Mouse (Mus musculus) thymus, adult 2 months (tissue): ENCODE results near the gene Tas1r2.

Experiments used
- CTCF ChIP-seq: fragments of 200-500 bp; IDR thresholded peaks from 2 replicates; pipeline ENCODE4 v1.5.1; 2012; ENCODE audit warnings: mild to moderate bottlenecking, control low read depth, low read length, moderate library complexity, borderline replicate concordance; ENCODE audit not compliant: control insufficient read depth, poor library complexity, insufficient read depth; ENCODE audit errors: extremely low read depth
- POLR2A ChIP-seq: fragments of 200-500 bp; IDR thresholded peaks from 2 replicates; pipeline ENCODE4 v1.6.1; 2012; ENCODE audit warnings: mild to moderate bottlenecking, low read length, control low read depth, moderate library complexity; ENCODE audit not compliant: control insufficient read depth, poor library complexity, insufficient read depth; ENCODE audit errors: extremely low read depth

- TF ChIP-seq CTCF (no peak), POLR2A (no peak)
Measured at GRCm38 (mm10) chr4:139608975-139609374, 44.4 kb upstream of the Tas1r2 start.
